Mouse (Mus musculus) thymus, adult 2 months (tissue): ENCODE data around the gene Rfx1.

Source experiments
- CTCF ChIP-seq: fragments of 200-500 bp; IDR thresholded peaks from 2 replicates; pipeline ENCODE4 v1.5.1; 2012; ENCODE audit warnings: mild to moderate bottlenecking, control low read depth, low read length, moderate library complexity, borderline replicate concordance; ENCODE audit not compliant: control insufficient read depth, poor library complexity, insufficient read depth; ENCODE audit errors: extremely low read depth
- POLR2A ChIP-seq: fragments of 200-500 bp; IDR thresholded peaks from 2 replicates; pipeline ENCODE4 v1.6.1; 2012; ENCODE audit warnings: mild to moderate bottlenecking, low read length, control low read depth, moderate library complexity; ENCODE audit not compliant: control insufficient read depth, poor library complexity, insufficient read depth; ENCODE audit errors: extremely low read depth

GRCm38 (mm10) chr8:84128277-84128676, 61.6 kb downstream of the Rfx1 start:
- peak; percentile 37; the same call in 1 of the 2 replicates for TF ChIP-seq CTCF
- TF ChIP-seq POLR2A: no peak
